Mouse (Mus musculus) layer of hippocampus, adult 9-11 months (tissue): Measurements from ENCODE around the gene Fxyd1.

Experiments used
- DNase-seq: peaks from one replicate; pipeline ENCODE4 v3.0.0; 2022

Fxyd1 gene

GRCm38 (mm10) chr7:31008175-31008574 lies 48.8 kb downstream of the Fxyd1 start:
- no peak for DNase-seq

- DNase-seq, result no peak
These were observed 49.2 kb downstream of the Fxyd1 start for GRCm38 (mm10) chr7:31007775-31008174.

- DNase-seq, result no peak
These were observed 54.3 kb downstream of the Fxyd1 start for GRCm38 (mm10) chr7:31002650-31003049.
